ENCODE assay signal across 10 mouse cellular contexts in genomic region chr1:165663277-165663676, GRCm38 (mm10). TPM values are rescaled to one million over a fixed set of nuclear protein-coding genes. Genes with fewer than 3 reads are reported as not detected.
A peak's percentile ranks its signal among the peaks of the same experiment; 100 is the strongest.
DNase-seq lines count a peak whose midpoint lies in the region; ATAC-seq and TF ChIP-seq lines count a peak whose summit lies in the region.
"Had no signal": no experiment of that assay in that cellular context is flagged by ENCODE, and none has a peak within 500 bp of the region (broad histone marks: within the 10 kb centered on the region; RNA-seq: fewer than 3 reads in every experiment).

No protein-coding gene starts in this region.

- TF ChIP-seq CTCF in E14TG2a.4 (conservative IDR thresholded peaks at IDR 0.05; ENCODE audit: low read length): no peak

- intact Hi-C loops in left cerebral cortex, postnatal 36 days (cut with DNase I): no loop called here

- no peak for ATAC-seq in hindbrain, embryonic 15.5 days (ENCODE audit: low FRiP score, low read depth)
- ATAC-seq in hindbrain, embryonic 14.5 days (ENCODE audit: low FRiP score): no peak
- no peak for ATAC-seq in limb, embryonic 15.5 days (ENCODE audit: insufficient number of reproducible peaks, low FRiP score, low TSS enrichment, low read depth)
- ATAC-seq in CD4-positive, CD25-positive, alpha-beta regulatory T cell, adult 4 months: no peak

- H3K4me2 ChIP-seq in hindbrain, embryonic 15.5 days: 0 out of 2 replicates have a peak overlapping the region, but pooled peaks have one; percentile 16
- H3K4me2 ChIP-seq in hindbrain, embryonic 14.5 days (replicated peaks): no peak overlapping the region
- no peak overlapping the region for H3K4me2 ChIP-seq in limb, embryonic 15.5 days

- H3K27me3 ChIP-seq in hindbrain, embryonic 15.5 days: no peaks in the 10 kb centered on the region
- H3K27me3 ChIP-seq in hindbrain, embryonic 14.5 days (ENCODE audit: control insufficient read depth, insufficient read depth, low read length): no peaks in the 10 kb centered on the region
- peaks cover 6% of the 10 kb centered on the region; the same call in 1 of the 2 replicates for H3K27me3 ChIP-seq in E14TG2a.4 (ENCODE audit: insufficient read depth, low read length)
- no peaks in the 10 kb centered on the region for H3K27me3 ChIP-seq in limb, embryonic 15.5 days

- peaks cover 12% of the 10 kb centered on the region for H3K4me1 ChIP-seq in hindbrain, embryonic 15.5 days (replicated peaks)
- H3K4me1 ChIP-seq in hindbrain, embryonic 14.5 days (replicated peaks; ENCODE audit: control insufficient read depth, insufficient read depth, low read length): 0 out of 2 replicates have a peak, but pooled peaks cover 6% of the 10 kb centered on the region
- H3K4me1 ChIP-seq in E14TG2a.4 (replicated peaks; ENCODE audit: low read depth, low read length): peaks cover 32% of the 10 kb centered on the region
- peaks cover 5% of the 10 kb centered on the region for H3K4me1 ChIP-seq in brown adipose tissue, adult 24 weeks (ENCODE audit: control insufficient read depth, insufficient read depth, insufficient read length, low read length)
- peaks cover 10% of the 10 kb centered on the region; the same call in 1 of the 2 replicates for H3K4me1 ChIP-seq in limb, embryonic 15.5 days

- H3K4me3 ChIP-seq in hindbrain, embryonic 15.5 days: no peak overlapping the region
- H3K4me3 ChIP-seq in hindbrain, embryonic 14.5 days (replicated peaks; ENCODE audit: low read length): no peak overlapping the region
- H3K4me3 ChIP-seq in E14TG2a.4 (replicated peaks; ENCODE audit: low read length): peak overlapping the region; percentile 54
- no peak overlapping the region for H3K4me3 ChIP-seq in brown adipose tissue, adult 24 weeks (ENCODE audit: insufficient read depth, low read depth, low read length)
- no peak overlapping the region for H3K4me3 ChIP-seq in limb, embryonic 15.5 days

- H3K36me3 ChIP-seq in hindbrain, embryonic 15.5 days: no peaks in the 10 kb centered on the region
- no peaks in the 10 kb centered on the region for H3K36me3 ChIP-seq in hindbrain, embryonic 14.5 days (replicated peaks; ENCODE audit: control insufficient read depth, insufficient read depth)
- H3K36me3 ChIP-seq in E14TG2a.4 (ENCODE audit: insufficient read depth, low read length): no peaks in the 10 kb centered on the region
- H3K36me3 ChIP-seq in limb, embryonic 15.5 days: 0 out of 2 replicates have a peak, but pooled peaks cover 5% of the 10 kb centered on the region

- WGBS in hindbrain, embryonic 15.5 days: 67% methylated on average over 16 of the region's 16 CpGs
- 72% methylated on average over 16 of the region's 16 CpGs for WGBS in hindbrain, embryonic 14.5 days
- WGBS in limb, embryonic 15.5 days: 79% methylated on average over 16 of the region's 16 CpGs

- no peak overlapping the region for H3K9ac ChIP-seq in hindbrain, embryonic 15.5 days
- H3K9ac ChIP-seq in hindbrain, embryonic 14.5 days: no peak overlapping the region
- H3K9ac ChIP-seq in limb, embryonic 15.5 days: no peak overlapping the region

- DNase-seq in hindbrain, embryonic 14.5 days (ENCODE audit: low spot score): no peak
- no peak for DNase-seq in left cerebral cortex, postnatal 36 days (ENCODE audit: low spot score in 2 of 2)
- DNase-seq: cerebellum, postnatal 10 days; lung, postnatal 10 days; thymus, postnatal 4 days had no signal

- no peaks in the 10 kb centered on the region for H3K9me3 ChIP-seq in hindbrain, embryonic 15.5 days
- H3K9me3 ChIP-seq in hindbrain, embryonic 14.5 days (ENCODE audit: control insufficient read depth, low read length): no peaks in the 10 kb centered on the region
- no peaks in the 10 kb centered on the region for H3K9me3 ChIP-seq in E14TG2a.4 (ENCODE audit: low read length)
- H3K9me3 ChIP-seq in limb, embryonic 15.5 days: no peaks in the 10 kb centered on the region

- H3K27ac ChIP-seq in hindbrain, embryonic 15.5 days (replicated peaks): 0 out of 2 replicates have a peak overlapping the region, but pooled peaks have one; percentile 21
- no peak overlapping the region for H3K27ac ChIP-seq in hindbrain, embryonic 14.5 days
- peak overlapping the region; percentile 28 for H3K27ac ChIP-seq in brown adipose tissue, adult 24 weeks (replicated peaks; ENCODE audit: low read depth, low read length)
- peak overlapping the region; percentile 43 for H3K27ac ChIP-seq in limb, embryonic 15.5 days

RNA-seq across cellular contexts. Expression of gene Mpzl1, which starts 28.9 kb away (rescaled TPM):
- 156 TPM in 2 replicates for polyA plus RNA-seq in hindbrain, embryonic 15.5 days (2015; fragmentation: Nextera tagmentation; extraction: Ambion mirVana)
- 176 and 179 TPM in 2 replicates for polyA plus RNA-seq in hindbrain, embryonic 14.5 days (2014; fragmentation: Nextera tagmentation; extraction: Ambion mirVana)
- polyA plus RNA-seq in brown adipose tissue, adult 24 weeks (2012; ENCODE audit: insufficient read depth, insufficient read length, missing spikeins): 3.4 and 7.4 TPM in 2 replicates
- 165 and 169 TPM in 2 replicates for polyA plus RNA-seq in limb, embryonic 15.5 days (2015; fragmentation: Nextera tagmentation; extraction: Ambion mirVana)
- 10 to 100 TPM; 30.0 to 31.6 TPM for total RNA-seq in left cerebral cortex, postnatal 36 days (2021)
- polyA plus RNA-seq in CD4-positive, CD25-positive, alpha-beta regulatory T cell, adult 4 months (2017; shearing (Covaris generic)): under 1 TPM; 0.15 to 0.92 TPM

RNA-seq across cellular contexts. Expression of gene Rcsd1, which starts 46.3 kb away (rescaled TPM):
- 9.9 and 10.5 TPM in 2 replicates for polyA plus RNA-seq in hindbrain, embryonic 15.5 days (2015; fragmentation: Nextera tagmentation; extraction: Ambion mirVana)
- 6.0 and 8.4 TPM in 2 replicates for polyA plus RNA-seq in hindbrain, embryonic 14.5 days (2014; fragmentation: Nextera tagmentation; extraction: Ambion mirVana)
- 4.8 and 8.8 TPM in 2 replicates for polyA plus RNA-seq in brown adipose tissue, adult 24 weeks (2012; ENCODE audit: insufficient read depth, insufficient read length, missing spikeins)
- 17.5 and 23.5 TPM in 2 replicates for polyA plus RNA-seq in limb, embryonic 15.5 days (2015; fragmentation: Nextera tagmentation; extraction: Ambion mirVana)
- total RNA-seq in left cerebral cortex, postnatal 36 days (2021): 1 to 10 TPM; 3.6 to 5.0 TPM
- 100 to 1,000 TPM; 114 to 159 TPM for polyA plus RNA-seq in CD4-positive, CD25-positive, alpha-beta regulatory T cell, adult 4 months (2017; shearing (Covaris generic))

Comparison
In these comparisons a context has a peak if more than half of its experiments do, and no peak if none do; other contexts are left out.
1. RNA of gene Mpzl1, which starts 28.9 kb away (polyA plus RNA-seq): 176 to 179 TPM in hindbrain, embryonic 14.5 days, 165 to 169 TPM in limb, embryonic 15.5 days and 156 TPM in hindbrain, embryonic 15.5 days; 3.4 to 7.4 TPM in brown adipose tissue, adult 24 weeks and 0.15 to 0.92 TPM in CD4-positive, CD25-positive, alpha-beta regulatory T cell, adult 4 months; every median in the first group is over 10 times any median in the second.